Mouse (Mus musculus) left cerebral cortex, adult 18-20 months (tissue): ENCODE data around the gene Agrp. TPM values are rescaled to one million over a fixed set of nuclear protein-coding genes. Genes with fewer than 3 reads are reported as not detected.
A peak's percentile ranks its signal among the peaks of the same experiment; 100 is the strongest.
"Not testable (repeated sequence)": the region's sequence is repeated elsewhere in the genome, so short reads cannot be mapped to it uniquely, and the experiment has no call there.

Experiments used
- DNase-seq, 2 experiments: peaks; one replicate each; pipeline ENCODE4 v3.0.0; 2021 to 2022; ENCODE audit warnings: low spot score in 2 of 2, mixed read lengths in 1 of 2
- total RNA-seq, 2 experiments: library from RNA; stranded (reverse); gene quantifications; 2 replicates each; pipeline ENCODE4 v1.2.3; 2021

Agrp gene
- total RNA-seq, 2 experiments from 2014 or later: not detected

DNA sequence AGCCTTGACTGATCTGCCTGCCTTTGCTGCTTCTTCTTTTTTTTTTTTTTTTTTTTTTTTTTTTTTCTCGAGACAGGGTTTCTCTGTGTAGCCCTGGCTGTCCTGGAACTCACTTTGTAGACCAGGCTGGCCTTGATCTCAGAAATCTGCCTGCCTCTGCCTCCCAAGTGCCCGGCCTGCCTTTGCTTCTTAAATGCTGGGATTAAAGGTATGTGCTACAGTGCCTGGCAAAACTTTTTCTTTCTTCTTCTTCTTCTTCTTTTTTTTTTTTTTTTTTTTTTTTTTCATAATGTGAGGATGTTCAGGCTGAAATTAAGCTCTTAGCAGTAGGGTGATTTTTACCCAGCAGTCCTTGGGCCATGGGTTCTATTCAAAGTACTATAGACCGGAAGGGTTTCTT lies 34.7 kb downstream of the Agrp start:
- not testable (repeated sequence) for DNase-seq

DNA sequence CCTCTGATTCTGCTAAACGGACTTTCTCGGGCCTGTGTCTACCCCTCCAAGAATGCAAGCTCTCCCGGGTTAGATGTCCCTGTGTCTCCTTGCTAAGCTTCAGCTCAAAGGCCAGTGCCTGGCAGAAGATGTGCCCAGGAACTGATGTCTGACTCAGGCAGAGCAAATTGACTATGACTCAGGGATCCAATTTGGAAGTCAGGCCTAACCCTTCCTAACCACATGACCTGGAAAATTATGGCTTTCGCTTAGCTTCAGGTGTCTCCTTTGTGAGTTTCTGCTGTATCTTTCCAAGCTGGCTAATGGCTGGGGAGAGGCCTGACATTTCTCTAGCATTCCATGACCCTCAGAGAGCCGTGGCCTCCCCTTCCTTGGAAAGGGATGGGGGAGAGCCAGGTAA lies 35.9 kb downstream of the Agrp start:
- no peak for DNase-seq

DNA sequence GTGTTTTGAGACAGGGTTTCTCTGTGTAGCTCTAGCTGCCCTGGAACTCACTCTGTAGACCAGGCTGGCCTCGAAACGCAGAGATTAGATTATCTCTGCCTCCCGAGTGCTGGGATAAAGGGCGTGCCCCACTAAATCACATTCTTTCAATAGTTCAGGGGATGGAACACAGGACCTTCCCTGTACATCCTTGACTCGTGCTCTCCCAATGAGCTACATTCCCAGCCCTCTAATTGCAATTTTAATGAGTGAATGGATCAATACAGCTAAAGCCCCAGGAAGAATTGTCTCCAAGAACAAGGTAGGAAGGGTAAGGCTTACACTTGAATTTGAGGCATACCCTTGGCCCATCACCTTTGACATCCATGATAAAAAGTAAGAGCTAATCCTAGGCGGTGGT lies 38.4 kb downstream of the Agrp start:
- DNase-seq: no peak

DNA sequence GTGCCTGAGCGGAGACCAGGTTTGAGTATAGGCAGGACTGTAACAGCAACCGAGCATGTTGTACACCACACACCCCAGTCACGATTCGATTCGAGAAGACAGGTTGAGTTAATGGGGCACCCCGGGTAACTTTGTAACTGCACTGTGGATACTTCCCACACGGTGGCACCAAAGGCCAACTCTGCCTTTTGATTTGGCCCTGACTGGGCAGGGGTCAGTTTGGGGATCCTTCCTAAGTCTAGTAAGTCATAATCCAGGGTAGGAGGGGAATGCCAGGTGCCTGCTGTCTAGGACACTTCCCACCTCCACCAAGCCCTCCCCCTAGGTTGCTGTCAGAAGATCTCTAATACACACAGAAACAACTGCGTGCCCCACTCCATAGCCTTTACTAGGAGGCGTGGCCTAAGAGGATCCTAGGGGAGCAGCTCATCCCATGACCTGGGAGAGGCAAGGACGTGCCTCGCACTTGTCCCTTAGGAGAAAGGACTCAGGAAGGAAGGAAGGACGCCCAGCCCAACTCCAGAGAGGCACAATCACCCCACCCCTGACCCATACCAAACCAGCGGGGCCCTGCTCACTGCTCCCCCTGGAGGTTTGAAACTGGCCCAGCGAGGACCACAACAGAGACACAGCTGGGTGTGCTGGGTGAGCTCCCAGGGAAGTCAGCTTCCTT lies 40.7 kb downstream of the Agrp start:
- DNase-seq: no peak

DNA sequence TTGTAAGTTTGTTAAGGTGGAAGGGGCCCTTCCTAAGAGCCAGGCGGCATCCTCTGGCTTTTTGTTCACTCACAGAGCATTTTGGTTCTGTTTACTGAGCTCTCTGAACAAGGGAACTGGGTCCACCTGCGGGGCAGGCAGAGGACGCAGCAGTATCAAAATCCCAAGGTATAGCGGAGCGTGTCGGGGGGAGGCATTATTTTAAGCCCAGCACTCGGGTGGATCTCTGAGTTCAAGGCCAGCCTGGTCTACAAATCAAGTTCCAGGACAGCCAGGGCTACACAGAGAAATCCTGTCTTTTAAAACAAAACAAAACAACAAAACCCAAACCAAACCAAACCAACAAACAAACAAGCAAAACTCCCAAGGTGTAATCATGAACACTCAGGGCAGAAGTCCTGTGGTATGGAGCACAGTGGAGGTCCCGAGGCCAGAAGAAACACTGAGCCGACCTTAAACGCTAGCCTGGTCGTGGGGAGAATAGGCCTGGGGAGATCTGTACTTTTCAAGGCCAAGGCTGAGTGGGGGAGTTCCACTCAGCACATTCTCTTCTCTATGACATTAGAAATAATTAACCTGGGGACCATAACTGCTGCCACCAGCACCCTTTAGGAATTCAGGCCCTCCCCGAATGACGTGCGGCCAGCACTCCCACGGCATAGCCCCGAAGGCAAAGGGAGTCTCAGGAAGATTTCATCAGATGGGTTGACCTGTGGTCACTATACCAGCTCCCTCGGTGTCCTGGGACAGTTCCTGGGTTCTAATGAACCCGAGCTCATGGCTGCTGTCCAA lies 42.5 kb downstream of the Agrp start:
- DNase-seq: no peak

DNA sequence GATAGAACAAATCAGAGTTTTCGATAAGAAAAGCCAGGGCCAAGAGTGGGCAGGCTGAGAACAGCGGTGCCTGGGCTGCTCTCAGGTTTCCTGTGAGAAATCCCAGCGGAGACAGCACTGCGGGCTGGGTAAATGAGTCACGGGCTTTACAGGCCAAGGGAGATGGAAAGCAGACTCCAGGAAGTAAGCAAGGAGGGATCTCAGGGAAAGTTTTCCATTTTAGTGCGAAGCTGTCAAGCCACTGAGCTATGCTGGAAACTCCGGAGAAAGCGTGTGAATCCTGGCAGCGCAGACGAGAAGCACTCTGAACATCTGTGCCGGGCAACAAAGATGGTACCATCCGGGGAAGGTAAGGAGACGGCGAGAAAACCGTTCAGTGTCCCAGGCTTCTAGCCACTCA lies 43.3 kb downstream of the Agrp start:
- DNase-seq: no peak

DNA sequence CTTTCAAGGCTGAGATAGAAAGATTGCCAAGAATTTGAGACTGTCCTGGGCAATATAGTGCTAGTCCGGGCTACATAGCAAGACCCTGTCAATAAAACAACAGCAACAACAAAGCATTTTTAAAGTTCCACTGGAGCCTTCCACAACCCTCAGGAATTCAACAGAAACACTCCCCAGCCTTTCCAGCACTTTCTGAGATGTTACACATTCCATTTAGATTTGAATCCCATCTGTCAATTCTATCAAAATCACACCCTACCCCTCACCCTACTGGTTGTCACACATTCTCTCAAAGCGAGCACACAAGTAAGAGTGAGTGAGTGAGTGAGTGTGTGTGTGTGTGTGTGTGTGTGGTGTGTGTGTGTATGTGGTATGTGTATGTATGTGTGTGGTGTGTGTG lies 44.8 kb downstream of the Agrp start:
- DNase-seq: no peak

DNA sequence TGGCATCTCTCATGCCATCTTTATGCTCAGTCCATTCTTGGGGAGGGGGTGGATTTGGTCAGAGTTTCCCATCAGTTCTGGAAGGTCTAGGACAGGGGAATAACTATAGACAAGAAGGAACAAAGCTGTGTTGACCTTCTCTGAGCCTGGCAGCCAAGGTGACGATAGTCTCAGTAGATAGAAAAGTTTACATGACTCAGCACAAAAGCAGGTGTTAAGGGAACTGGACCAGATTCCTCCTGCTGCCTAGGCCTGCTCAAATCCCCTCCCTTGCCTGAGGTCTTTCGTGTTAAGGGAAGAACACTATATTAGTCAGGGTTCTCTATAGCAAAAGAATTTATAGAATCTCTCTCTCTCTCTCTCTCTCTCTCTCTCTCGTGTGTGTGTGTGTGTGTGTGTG lies 57.5 kb downstream of the Agrp start:
- DNase-seq: no peak

DNA sequence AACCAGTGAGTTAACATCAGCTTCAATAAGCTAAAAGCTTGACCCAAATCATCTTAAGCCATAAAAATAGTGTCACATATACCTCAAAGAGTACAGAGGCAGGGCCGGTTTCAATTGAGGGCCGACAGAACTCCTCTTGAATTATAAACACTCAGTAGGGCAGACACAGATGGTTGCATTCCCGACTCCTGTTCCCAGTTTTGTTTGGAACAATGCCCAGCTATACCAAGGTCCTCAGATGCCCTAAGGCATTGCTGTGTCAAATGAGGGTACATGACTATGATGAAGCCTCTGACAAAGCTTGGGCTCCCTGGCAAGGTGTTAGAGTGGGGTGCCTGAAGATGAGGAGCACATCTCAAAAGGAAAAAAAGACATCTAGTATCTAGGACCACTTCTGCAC lies 61.7 kb downstream of the Agrp start:
- DNase-seq: no peak

DNA sequence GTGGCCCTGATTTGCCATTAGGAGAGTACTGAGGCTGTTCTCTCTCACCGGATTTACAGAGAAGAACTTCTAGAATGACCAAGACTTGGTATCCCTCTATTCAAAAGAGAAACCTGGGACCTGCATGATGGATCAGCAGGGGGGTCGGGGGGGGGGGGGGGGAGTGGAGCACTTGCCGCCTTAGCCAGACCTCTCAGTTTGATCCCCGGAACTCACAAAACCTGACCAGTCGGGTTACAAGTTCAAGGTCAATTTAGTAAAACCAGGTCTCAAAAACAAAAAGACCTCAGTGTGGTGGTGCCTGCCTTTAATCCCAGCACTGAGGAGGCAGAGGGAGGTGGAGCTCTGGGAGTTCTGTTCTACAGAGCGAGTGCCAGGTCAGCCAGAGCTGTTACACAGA lies 62.5 kb downstream of the Agrp start:
- no peak for DNase-seq

DNA sequence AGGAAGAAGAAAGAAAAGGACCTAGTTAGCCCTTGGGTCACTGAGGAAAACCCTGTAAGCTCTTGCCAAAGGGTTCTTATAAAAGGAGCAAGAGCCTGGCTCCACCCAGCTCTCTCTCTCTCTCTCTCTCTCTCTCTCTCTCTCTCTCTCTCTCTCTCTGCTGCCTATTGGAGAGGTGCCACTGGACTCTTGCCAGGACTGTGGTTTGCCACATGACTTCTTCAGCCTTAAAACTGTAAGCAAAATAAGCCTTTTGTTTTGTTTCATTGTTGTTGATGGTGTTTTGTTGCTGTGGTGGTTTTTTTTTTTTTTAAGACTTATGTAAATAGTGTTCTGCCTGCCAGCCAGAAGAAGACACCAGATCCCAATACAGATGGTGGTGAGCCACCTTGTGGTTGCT lies 63.8 kb downstream of the Agrp start:
- no peak for DNase-seq

DNA sequence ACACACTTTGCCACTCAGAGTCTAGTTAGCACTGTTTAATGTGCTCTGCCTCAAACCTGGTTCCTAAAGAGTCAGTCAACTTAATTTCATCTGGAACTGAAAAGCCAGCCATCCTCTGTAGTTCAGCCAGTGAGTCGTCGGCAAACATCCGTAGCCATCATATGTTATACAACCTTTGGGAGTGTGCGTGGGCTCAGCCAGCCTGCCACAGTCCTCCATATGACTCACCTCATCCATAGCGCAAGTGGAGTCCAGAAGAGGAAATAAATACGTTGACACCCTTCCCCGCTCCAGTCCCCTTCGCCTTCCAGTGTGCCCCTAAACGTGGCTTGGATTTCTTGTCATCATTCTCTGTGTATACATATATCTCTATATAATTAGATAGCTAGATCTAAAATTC lies 65.4 kb downstream of the Agrp start:
- peak; percentile 48 to 68 for DNase-seq

DNA sequence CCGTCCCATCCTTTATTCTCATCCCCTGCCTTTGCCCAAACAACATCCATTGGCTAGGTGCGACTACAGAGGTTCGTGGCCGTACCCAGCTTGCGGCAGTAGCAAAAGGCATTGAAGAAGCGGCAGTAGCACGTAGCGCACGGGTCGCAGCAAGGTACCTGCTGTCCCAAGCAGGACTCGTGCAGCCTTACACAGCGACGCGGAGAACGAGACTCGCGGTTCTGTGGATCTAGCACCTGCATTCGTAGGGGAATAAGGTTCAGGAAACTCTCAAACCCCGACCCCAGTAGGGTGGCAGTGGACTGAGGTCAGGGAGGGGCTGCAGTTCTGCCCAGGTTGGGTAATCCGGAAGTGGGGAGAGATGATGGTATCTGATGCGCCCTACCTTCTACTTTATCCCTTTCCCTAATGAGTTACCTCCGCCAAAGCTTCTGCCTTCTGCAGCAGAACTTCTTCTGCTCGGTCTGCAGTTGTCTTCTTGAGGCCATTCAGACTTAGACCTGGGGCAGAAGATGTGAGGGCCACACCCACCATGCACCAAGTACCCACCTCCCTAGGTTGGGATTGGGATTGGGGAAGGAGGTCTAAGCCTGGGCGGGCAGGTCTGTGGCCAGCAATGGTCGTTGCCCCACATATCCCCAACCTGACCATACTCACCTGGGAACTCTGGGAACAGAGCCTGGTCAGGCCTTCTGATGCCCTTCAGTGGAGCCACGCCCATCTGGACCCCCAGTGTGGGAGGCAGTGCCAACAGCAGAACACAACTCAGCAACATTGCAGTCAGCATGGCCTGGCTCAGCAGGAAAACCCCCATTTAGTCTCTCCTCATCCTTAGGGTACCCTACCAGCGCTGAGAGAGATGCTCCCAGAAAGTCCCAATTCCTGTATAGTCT lies 70.2 kb downstream of the Agrp start:
- DNase-seq: no peak

DNA sequence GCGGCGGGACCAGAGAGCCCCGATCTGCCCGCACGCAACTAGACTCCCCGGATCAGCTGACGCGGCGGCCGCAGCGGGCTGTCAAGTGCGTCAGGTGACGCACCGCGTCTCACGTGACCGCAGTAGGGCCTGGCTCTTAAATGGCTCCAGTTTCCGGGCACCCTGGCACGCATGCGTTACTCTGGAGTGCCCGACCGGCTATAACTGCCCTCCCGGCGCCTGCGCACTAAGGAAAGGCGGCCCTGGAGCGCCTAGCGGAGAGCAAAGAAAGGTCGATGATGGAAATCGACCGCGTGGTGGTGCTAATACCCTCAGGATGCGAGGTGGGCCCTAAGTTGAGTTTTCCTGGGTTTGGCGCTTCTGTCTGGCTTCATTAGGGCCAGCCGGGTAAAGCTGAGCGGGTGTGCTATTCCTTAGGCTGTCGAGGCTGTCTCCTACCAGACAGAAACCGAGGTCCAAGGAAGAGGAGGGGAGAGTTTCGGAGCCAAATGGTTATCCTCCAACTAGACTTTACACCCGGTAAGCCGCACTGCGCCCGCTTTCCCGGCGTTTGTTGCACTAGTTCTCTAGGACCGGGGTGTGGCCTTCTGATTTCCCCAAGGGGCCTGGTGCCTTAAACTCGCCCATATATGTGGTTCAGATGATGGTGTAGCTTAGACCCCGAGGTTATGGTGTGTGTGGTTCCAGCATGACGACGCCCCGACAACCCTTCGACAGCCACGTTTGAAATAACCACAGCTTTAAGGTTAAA lies 71.1 kb downstream of the Agrp start, which contains the start of gene Atp6v0d1:
Gene Atp6v0d1 (minus strand): TSS at position 96 of the 751 bp plus-strand sequence.
- peak; percentile 99 to 100 for DNase-seq

DNA sequence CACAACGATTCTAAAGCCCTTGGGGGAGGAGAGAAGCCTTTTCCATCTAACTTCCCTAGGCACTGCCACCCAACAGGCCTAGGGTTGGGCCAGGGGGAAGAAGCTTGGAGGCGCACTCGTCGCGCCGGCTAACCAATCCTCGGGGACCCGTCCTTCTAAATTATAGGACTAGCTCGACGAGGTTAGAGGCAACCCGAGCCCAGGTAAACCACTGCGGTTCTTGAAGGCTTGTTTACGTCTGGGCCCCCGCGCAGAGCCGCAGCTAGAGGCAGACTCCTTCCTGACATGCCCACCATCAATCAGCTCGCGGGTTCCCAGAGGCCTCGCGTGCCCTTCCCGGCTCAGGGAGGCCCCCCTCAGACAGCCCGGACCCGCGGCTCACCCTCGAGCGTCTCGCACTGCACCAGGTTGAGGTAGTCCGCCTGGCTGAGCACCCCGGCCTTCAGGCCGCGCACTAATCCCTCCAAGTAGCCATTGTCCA lies 71.8 kb downstream of the Agrp start:
- peak in 1 of 2 experiments; percentile 21 for DNase-seq

DNA sequence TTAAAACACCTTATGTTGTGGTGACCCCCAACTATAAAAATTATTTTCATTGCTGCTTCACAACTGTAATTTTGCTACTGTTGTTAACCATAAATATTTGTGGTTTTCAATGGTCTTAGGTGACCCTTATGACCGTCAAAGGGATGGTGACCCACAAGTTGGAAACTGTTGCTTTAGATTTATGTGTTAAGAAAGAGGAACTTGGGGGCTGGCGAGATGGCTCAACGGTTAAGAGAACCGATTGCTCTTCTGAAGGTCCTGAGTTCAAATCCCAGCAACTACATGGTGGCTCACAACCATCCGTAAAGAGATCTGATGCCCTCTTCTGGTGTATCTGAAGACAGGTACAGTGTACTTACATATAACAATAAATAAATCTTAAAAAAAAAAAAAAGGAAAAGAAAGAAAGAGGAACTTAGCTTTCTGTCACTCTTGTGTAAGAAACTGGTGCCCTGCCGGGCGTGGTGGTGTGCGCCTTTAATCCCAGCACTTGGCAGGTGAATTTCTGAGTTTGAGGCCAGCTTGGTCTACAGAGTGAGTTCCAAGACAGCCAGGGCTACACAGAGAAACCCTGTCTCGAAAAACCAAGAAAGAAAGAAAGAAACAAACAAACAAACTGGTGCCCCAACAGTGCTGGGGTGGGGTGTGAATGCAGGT lies 72.5 kb downstream of the Agrp start:
- not testable (repeated sequence) for DNase-seq

DNA sequence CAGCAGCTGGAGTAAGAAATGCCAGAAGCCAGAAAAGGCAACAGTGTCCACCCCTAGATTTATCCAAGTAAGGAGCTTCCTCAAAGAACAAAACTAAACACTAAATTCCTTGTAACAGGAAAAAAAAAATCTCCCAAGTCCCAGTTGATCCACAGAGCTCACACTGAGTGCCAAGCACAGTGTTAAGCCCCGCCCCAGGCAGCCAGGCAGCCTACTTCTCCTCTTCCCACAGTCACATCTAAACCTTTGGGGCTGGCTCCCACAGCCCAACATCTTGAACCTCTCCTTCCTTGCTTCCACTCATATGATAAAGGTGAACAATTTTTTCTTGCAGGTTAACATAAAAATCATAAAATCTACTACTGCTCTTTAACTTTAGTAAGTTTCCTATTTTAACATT lies 73.3 kb downstream of the Agrp start:
- no peak for DNase-seq

DNA sequence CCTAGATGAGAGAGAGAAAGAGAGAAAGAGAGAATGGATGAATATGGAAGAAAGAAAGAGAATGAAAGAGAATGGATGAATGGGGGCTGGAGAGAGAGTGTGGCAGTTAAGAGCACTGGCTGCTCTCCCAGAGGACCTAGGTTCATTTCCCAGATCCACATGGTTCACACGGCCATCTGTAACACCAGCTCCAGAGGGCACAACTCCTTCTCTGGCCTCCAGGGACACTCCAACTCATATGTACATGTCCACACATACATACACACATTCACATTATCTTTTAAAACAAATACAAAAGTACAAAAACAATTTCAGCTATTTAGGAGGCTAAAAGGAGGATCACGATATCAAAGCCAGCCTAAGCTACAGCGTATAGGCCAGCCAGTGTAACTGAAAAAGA lies 74.3 kb downstream of the Agrp start:
- no peak for DNase-seq

DNA sequence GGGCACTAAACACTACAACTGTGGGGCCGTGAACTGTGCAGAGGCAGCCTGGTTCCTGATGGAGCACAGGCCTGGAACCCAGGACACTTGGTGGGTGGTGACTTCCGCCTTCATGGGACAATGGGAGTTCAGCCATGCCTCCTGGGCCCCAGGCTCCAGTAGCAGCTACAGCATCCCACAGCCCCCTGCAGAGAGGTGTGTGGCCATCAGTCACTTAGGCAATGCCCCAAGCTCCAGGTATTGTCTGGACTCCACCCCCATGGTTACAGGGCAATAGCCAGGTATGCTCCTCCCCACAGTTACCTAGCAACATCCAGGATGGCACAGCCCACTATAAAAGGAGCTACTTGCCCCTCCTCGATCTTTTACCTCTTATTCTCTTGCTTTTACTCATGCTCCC lies 82.0 kb downstream of the Agrp start:
- no peak for DNase-seq

DNA sequence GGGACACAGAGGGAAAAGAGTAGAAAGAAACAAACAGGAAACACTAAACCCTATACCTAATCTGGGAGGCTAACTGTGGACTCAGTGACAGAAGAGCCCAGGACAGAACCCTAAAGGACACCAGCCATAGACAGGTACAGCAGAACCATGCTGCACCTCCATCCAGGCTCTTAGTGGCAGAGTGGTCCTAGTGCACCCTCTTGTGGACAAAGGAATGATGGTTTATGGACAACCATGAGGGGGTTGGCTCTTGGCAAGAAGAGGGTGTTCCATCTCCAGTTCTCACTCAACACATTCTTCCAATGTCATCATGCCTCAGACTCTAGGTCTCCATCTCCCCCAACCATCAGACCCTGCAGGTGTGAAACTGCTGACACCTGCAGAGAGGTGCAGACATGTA lies 83.1 kb downstream of the Agrp start:
- DNase-seq: peak; percentile 58 to 69
